Mouse (Mus musculus) ES-E14 (cell line): Measurements from ENCODE around the gene Gm9767. TPM values are rescaled to one million over a fixed set of nuclear protein-coding genes. Genes with fewer than 3 reads are reported as not detected.

ENCODE experiments used
- DNase-seq: peaks from one replicate; pipeline ENCODE4 v3.0.0-alpha.2; 2013; ENCODE audit warnings: low read depth, low spot score
- H3K27ac ChIP-seq: 2 replicates; pipeline ENCODE4 v1.5.1; 2012; ENCODE audit warnings: low read depth, mild to moderate bottlenecking, low read length, moderate library complexity, mixed read lengths; ENCODE audit not compliant: poor library complexity, insufficient read depth, severe bottlenecking
- H3K36me3 ChIP-seq: 2 replicates; pipeline ENCODE4 v1.6.1; 2012; ENCODE audit warnings: mild to moderate bottlenecking, low read length, moderate library complexity, mixed read lengths; ENCODE audit not compliant: control insufficient read depth, poor library complexity, insufficient read depth, severe bottlenecking
- H3K4me1 ChIP-seq, 2 experiments: fragments of 150-350 bp in 1 of 2; sonication (generic) in 1 of 2; 2 replicates each; pipeline ENCODE4 v1.6.1; 2012; ENCODE audit warnings: low read length in 2 of 2, mild to moderate bottlenecking in 1 of 2, mixed read lengths in 1 of 2; ENCODE audit not compliant: control insufficient read depth in 2 of 2, insufficient read depth in 2 of 2, poor library complexity in 1 of 2
- H3K4me3 ChIP-seq, 2 experiments: fragments of 150-350 bp in 1 of 2; sonication (generic) in 1 of 2; 2 replicates each; pipeline ENCODE4 v1.5.1; 2012; ENCODE audit warnings: low read length in 2 of 2, low read depth in 1 of 2, mild to moderate bottlenecking in 1 of 2, mixed read lengths in 1 of 2; ENCODE audit not compliant: insufficient read depth in 1 of 2, poor library complexity in 1 of 2, severe bottlenecking in 1 of 2
- H3K9ac ChIP-seq: 2 replicates; pipeline ENCODE4 v1.6.1; 2012; ENCODE audit warnings: low read depth, mild to moderate bottlenecking, low read length, mixed read lengths; ENCODE audit not compliant: poor library complexity, insufficient read depth, severe bottlenecking
- H3K9me3 ChIP-seq: fragments of 150-350 bp; sonication (generic); 2 replicates; pipeline ENCODE4 v1.6.1; 2012; ENCODE audit warnings: low read depth, mild to moderate bottlenecking, low read length; ENCODE audit not compliant: control insufficient read depth, insufficient read depth
- CHD2 ChIP-seq: IDR thresholded peaks from 2 replicates; pipeline ENCODE4 v1.6.1; 2014; ENCODE audit warnings: mild to moderate bottlenecking, low read depth, low read length, inconsistent platforms
- HCFC1 ChIP-seq: IDR thresholded peaks from 2 replicates; pipeline ENCODE4 v1.6.1; 2012; ENCODE audit warnings: low read length, inconsistent platforms, borderline replicate concordance; ENCODE audit not compliant: insufficient read depth
- MAFK ChIP-seq: IDR thresholded peaks from 2 replicates; pipeline ENCODE4 v1.6.1; 2014; ENCODE audit warnings: mild to moderate bottlenecking, low read depth, low read length, inconsistent platforms; ENCODE audit not compliant: insufficient read depth
- ZC3H11A ChIP-seq: IDR thresholded peaks from 2 replicates; pipeline ENCODE4 v1.6.1; 2012; ENCODE audit warnings: low read depth, mild to moderate bottlenecking, inconsistent platforms, low read length, borderline replicate concordance
- ZNF384 ChIP-seq: IDR thresholded peaks from 2 replicates; pipeline ENCODE4 v1.6.1; 2012; ENCODE audit warnings: low read depth, low read length, inconsistent platforms
- in situ Hi-C, 2 experiments: fragments of 600-800 bp; cut with MboI; formaldehyde crosslinking; loops; one replicate each; pipeline ENCODE4 v1.15.1; 2025; ENCODE audit warnings: low sequenced_read_pairs in 2 of 2, inconsistent platforms in 1 of 2; ENCODE audit not compliant: unreplicated experiment in 2 of 2
- total RNA-seq: library from RNA; depleted of rRNA; stranded (reverse); fragments of 300-350 nt; gene quantifications from 2 replicates; pipeline ENCODE4 v1.2.3, GENCODE M21; 2012; rRNA removed

Gene Gm9767
- total RNA-seq, result 0.40 TPM in 1 of 2 replicates, not detected in the other

DNA sequence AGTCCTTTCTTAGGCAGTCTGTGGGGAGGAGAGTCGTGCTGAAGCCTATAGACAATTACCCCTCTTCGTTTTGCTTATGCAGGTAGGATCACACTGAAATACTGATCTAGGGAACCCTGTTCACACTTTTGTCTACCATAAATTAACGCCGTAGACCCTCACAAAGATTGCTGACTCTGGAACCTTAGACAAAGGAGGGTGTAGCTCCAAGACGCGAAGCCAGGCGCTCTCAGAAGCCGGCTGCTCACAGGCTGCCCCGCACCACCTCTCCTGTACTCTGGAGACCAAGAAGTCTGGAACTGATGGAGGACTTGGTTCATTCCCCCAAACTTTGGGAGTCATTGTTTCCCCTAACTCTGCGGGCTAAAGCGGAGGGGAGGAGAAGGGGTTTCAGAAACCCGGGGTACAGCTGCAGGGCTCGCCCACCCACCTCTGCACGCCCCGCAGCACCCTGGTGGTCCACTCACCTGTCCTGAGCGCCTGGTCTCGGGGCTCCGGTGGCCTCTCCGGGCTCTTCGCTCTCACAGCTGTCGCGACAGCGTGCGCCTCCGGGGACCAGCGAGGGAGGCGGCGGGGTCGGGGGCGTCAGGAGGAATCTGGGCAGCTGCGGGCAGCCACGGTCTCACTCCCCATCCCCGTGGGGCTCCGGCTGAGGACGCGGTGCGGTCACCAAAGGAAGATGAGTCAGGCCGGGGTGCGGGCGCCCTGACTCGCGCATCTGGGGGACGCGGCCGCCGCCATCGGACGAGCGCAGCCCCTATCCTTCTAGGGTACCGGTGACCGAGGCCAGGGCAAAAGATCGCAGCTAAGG lies at the start of gene Gm9767:
Gm9767 (plus strand) TSS at position 585 of the 811 bp plus-strand sequence.
- no peaks in the 10 kb centered on the region for H3K36me3 ChIP-seq
- H3K4me1 ChIP-seq, result no peaks in the 10 kb centered on the region
- peak within 1 kb of the TSS; percentile 67 to 72 for H3K4me3 ChIP-seq
- no peak within 1 kb of the TSS for H3K27ac ChIP-seq
- TF ChIP-seq ZNF384, result no peak
- no peak for TF ChIP-seq ZC3H11A
- TF ChIP-seq MAFK, result no peak
- TF ChIP-seq CHD2, result no peak
- no peak for TF ChIP-seq HCFC1
- no peak for DNase-seq
- in situ Hi-C loops, result loop anchor here in 1 of 2 experiments (25.0 kb wide), 1 partner anchor 391 kb away; no protein-coding TSS in a partner anchor
- no peaks in the 10 kb centered on the region for H3K9me3 ChIP-seq
- H3K9ac ChIP-seq, result peak within 1 kb of the TSS; percentile 52

DNA sequence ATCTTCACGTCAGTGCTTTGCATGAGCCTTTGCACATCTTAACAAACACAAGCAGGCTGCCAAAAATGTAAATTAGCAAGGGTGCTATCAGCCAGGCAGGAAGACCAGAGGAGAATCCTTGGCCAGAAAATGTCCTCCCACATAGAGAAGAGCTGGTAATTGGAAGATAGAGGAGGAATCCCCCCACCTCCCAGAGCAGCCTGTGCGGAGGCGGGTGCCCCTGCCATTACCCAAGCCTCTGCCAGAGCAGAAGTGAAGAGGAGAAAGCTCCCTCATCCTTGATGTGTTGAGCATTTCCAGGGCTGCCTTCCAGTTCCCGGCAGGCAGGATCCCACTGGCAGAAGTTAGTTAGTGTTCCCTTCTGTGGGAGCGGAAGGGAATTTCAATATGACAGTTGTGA lies 43.1 kb upstream of the Gm9767 start:
- Histone ChIP-seq H3K36me3 (no peaks in the 10 kb centered on the region), H3K9me3 (no peaks in the 10 kb centered on the region), H3K27ac (no peak overlapping the region), H3K9ac (no peak overlapping the region), H3K4me1 (no peaks in the 10 kb centered on the region), H3K4me3 (no peak overlapping the region)
- DNase-seq, result no peak
- in situ Hi-C loops, result no loop called here
- TF ChIP-seq ZC3H11A (no peak), ZNF384 (no peak), HCFC1 (no peak), MAFK (no peak), CHD2 (no peak)

DNA sequence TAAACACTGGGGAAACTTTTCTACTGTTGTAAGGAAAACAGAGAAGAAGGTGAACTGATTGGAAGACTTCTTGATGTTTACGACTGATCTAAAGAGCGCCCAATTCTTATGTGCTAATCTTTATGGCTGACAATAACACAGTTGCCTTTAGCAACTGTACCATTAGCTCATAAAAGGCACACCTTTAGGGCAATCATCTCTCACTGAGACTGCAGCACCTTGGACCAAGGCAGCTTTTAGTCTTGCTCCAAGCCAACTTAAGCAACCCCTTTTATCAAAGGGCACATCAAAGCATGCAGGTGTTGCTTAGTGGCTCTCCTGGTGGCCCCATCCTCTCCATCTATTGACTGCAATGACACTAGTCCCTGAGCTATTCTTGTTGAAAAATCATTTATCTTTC lies 26.9 kb upstream of the Gm9767 start:
- no peak for TF ChIP-seq MAFK
- no peak for TF ChIP-seq HCFC1
- no peak for TF ChIP-seq ZNF384
- TF ChIP-seq ZC3H11A, result no peak
- TF ChIP-seq CHD2, result no peak
- Histone ChIP-seq H3K27ac (no peak overlapping the region), H3K36me3 (no peaks in the 10 kb centered on the region), H3K4me1 (no peaks in the 10 kb centered on the region), H3K9me3 (no peaks in the 10 kb centered on the region), H3K9ac (no peak overlapping the region), H3K4me3 (no peak overlapping the region)
- in situ Hi-C loops, result loop anchor here in 1 of 2 experiments (25.0 kb wide), 1 partner anchor 789 kb away; no protein-coding TSS in a partner anchor
- DNase-seq, result no peak

DNA sequence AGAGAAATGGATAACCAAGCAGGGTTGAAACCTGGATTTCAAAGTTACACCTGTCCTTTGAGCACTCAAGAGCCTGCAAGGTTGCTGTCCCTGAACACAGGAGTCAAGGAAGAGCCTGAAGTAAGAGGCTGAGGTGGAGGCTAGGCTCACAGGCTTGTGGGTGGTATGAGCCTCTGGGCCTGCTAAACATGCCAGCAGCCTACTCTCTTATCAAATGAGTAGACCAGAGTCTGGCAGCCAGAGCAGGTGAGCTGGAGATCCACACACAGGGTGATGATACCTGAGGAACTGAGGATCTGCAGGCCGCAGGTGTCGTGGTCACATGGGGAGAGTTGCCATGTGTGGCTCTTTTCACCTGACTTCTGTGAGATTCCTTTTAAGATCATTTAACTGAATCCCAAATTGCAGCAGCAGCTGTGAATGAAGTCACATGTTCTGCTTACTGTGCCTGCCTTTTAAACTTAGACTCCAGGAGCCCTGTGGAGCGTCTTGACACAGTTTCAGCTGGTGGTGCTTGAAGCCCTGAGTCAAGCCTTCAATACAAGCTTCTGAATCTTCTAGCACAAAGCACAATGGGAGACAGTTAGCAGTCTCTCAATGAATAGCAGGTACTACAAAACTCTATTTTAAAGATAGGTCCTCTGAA lies 18.3 kb upstream of the Gm9767 start:
- Histone ChIP-seq H3K36me3 (no peaks in the 10 kb centered on the region), H3K9me3 (no peaks in the 10 kb centered on the region), H3K4me3 (no peak overlapping the region), H3K9ac (no peak overlapping the region), H3K4me1 (no peaks in the 10 kb centered on the region), H3K27ac (no peak overlapping the region)
- TF ChIP-seq MAFK, result no peak
- TF ChIP-seq HCFC1, result no peak
- DNase-seq, result no peak
- in situ Hi-C loops, result loop anchor here in 1 of 2 experiments (25.0 kb wide), 1 partner anchor 797 kb away; no protein-coding TSS in a partner anchor
